Mouse (Mus musculus) liver, adult 2 months (tissue): ENCODE data around the gene Cenpu.

Experiments used
- CTCF ChIP-seq: fragments of 200-500 bp; IDR thresholded peaks from 2 replicates; pipeline ENCODE4 v1.5.1; 2011; ENCODE audit warnings: low read depth, low read length, control low read depth
- POLR2A ChIP-seq: fragments of 200-500 bp; IDR thresholded peaks from 2 replicates; pipeline ENCODE4 v1.6.1; 2011; ENCODE audit warnings: low read length, control low read depth; ENCODE audit not compliant: insufficient read depth; ENCODE audit errors: extremely low read depth

GRCm38 (mm10) chr8:46606930-46607329 is 55.1 kb downstream of the Cenpu start:
- TF ChIP-seq POLR2A = no peak
- TF ChIP-seq CTCF = no peak
